Mouse (Mus musculus): ENCODE data around the gene Stx18.

- TF ChIP-seq CTCF (IDR thresholded peaks at IDR 0.05; ENCODE audit: borderline replicate concordance, insufficient read depth, low read depth, low read length): no peak
- TF ChIP-seq POLR2A (IDR thresholded peaks at IDR 0.05; ENCODE audit: borderline replicate concordance, insufficient read depth, low read length): no peak
These were observed 39.7 kb upstream of the Stx18 start for GRCm38 (mm10) chr5:37998805-37999204.

Data from cerebellum, adult 2 months (tissue).